Comparison of ENCODE assay signal across 20 mouse cellular contexts in the genomic region with DNA sequence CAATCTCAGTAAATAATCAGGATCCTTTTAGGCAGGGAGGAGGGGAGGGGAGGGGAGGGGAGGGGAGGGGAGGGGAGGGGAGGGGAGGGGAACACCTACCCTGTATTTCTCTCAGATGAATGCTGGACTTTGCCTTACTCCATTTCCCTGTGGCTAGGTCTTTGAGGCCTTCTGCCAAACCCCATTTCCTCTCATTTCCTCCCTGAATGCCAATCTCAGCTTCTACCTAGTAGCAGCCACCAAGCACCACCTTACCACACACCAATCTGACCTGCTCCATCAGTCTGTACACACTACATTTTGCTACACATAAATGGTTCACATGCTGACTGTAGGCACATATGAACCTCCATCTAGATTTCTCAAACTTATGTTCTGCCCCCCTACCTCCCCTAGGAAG. TPM values are rescaled to one million over a fixed set of nuclear protein-coding genes. Genes with fewer than 3 reads are reported as not detected.
A peak's percentile ranks its signal among the peaks of the same experiment; 100 is the strongest.
DNase-seq lines count a peak whose midpoint lies in the region; ATAC-seq and TF ChIP-seq lines count a peak whose summit lies in the region.
"Had no signal": no experiment of that assay in that cellular context is flagged by ENCODE, and none has a peak within 500 bp of the region (broad histone marks: within the 10 kb centered on the region; RNA-seq: fewer than 3 reads in every experiment).

No protein-coding gene starts in this region.

- ATAC-seq in hematopoietic stem cell, adult 5-6 weeks (replicated peaks in 1 of 2; ENCODE audit: insufficient read depth in 1 of 2, low FRiP score in 2 of 2, low TSS enrichment in 1 of 2, low read depth in 1 of 2, poor library complexity in 2 of 2, severe bottlenecking in 2 of 2): peak; percentile 80 to 82
- no peak for ATAC-seq in inflammation-experienced regulatory T-cells, adult 6 months

- intact Hi-C loops in gastrocnemius, adult 2 months (cut with DNase I): loop anchor here (10.0 kb wide), 1 partner anchor 1476 kb away; no protein-coding TSS in a partner anchor
- intact Hi-C loops in left cerebral cortex, postnatal 14 days (cut with DNase I): no loop called here

- no peak for DNase-seq in gastrocnemius, adult 2 months
- no peak for DNase-seq in gastrocnemius, postnatal 25 days
- DNase-seq in 3T3-L1 (ENCODE audit: low read depth, low spot score): peak; percentile 12
- peak; percentile 29 to 54 for DNase-seq in kidney, postnatal 36 days
- DNase-seq in adrenal gland, postnatal 10 days: no peak
- DNase-seq in left cerebral cortex, postnatal 14 days (ENCODE audit: low spot score in 2 of 2): no peak
- DNase-seq: adrenal gland, adult 2 months; embryo, embryonic 11 days; heart, adult 11 months; heart, postnatal 36 days; thymus, postnatal 36 days had no signal

- H3K4me3 ChIP-seq in gastrocnemius, adult 2 months: no peak overlapping the region
- H3K4me3 ChIP-seq: embryonic facial prominence, embryonic 15.5 days; heart, embryonic 13.5 days; hindbrain, embryonic 15.5 days; limb, embryonic 13.5 days; liver, embryonic 15.5 days; midbrain, embryonic 12.5 days; neural tube, embryonic 12.5 days had no signal

- TF ChIP-seq CTCF in gastrocnemius, adult 2 months (IDR thresholded peaks at IDR 0.05): no peak

- H3K27ac ChIP-seq in gastrocnemius, adult 2 months: peak overlapping the region; percentile 59; the same call in 1 of the 2 replicates
- H3K27ac ChIP-seq: embryonic facial prominence, embryonic 15.5 days; heart, embryonic 13.5 days; hindbrain, embryonic 15.5 days; limb, embryonic 13.5 days; liver, embryonic 15.5 days; midbrain, embryonic 12.5 days; neural tube, embryonic 12.5 days had no signal

RNA-seq across cellular contexts. Expression of a gene that starts 6.0 kb away (rescaled TPM):
- total RNA-seq in gastrocnemius, adult 2 months (2021): 10 to 100 TPM; 13.5 TPM
- 10 to 100 TPM; 11.2 to 13.7 TPM for total RNA-seq in gastrocnemius, postnatal 25 days (2021)
- total RNA-seq in hematopoietic stem cell, adult 5-6 weeks (2017): 29.4 and 39.0 TPM in 2 replicates
- total RNA-seq in adrenal gland, postnatal 10 days (2021): 10 to 100 TPM; 60.0 to 68.8 TPM
- 10 to 100 TPM in 2 of 3 experiments, 1 to 10 TPM in 1; 4.4 to 14.9 (median 14.9) TPM for polyA plus RNA-seq in inflammation-experienced regulatory T-cells, adult 6 months (2017; shearing (Covaris generic))
- total RNA-seq in left cerebral cortex, postnatal 14 days (2021): 10 to 100 TPM; 18.8 to 19.4 TPM

Comparison
In these comparisons a context has a peak if more than half of its experiments do, and no peak if none do; other contexts are left out.
1. DNase-seq: peak in 3T3-L1 (single experiment) and kidney, postnatal 36 days (2 of 2); none in gastrocnemius, adult 2 months (single experiment), gastrocnemius, postnatal 25 days (single experiment), adrenal gland, postnatal 10 days (single experiment) and left cerebral cortex, postnatal 14 days (0 of 2).